Mouse (Mus musculus): Measurements from ENCODE around the gene Pnpla2. TPM values are rescaled to one million over a fixed set of nuclear protein-coding genes. Genes with fewer than 3 reads are reported as not detected.

Pnpla2 gene
- polyA plus RNA-seq, 1 experiment from 2014 or later, result 26.3 TPM

DNA sequence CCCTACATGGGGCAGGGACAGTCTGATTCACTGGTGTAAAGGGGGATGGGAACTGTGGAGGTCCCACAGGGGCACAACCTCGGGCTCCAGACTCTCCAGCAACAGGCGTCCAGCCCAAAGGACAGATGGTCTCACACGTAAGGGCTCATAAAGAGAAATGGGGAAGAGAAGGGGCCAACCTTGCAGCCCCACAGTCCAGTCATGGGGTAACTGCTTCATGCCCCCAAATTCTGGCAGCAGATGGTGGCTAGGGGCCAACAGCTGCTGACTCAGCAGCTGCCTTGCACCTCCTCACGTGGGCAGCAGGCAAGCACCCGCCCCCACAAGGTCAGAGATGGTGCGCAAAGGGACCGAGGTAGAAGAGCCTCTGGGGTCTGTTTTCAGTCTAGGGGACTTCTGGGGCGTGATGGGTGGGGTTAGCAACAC is 22.8 kb upstream of the Pnpla2 start:
- TF ChIP-seq CTCF (IDR thresholded peaks at IDR 0.05; ENCODE audit: low read depth), result no peak
- Histone ChIP-seq H3K4me1 (ENCODE audit: insufficient read depth) (peaks cover 20% of the 10 kb centered on the region; the same call in 1 of the 2 replicates), H3K36me3 (ENCODE audit: insufficient read depth) (peaks cover 35% of the 10 kb centered on the region), H3K4me3 (ENCODE audit: low read depth, low read length) (no peak overlapping the region), H3K9ac (no peak overlapping the region), H3K4me2 (no peak overlapping the region), H3K27ac (ENCODE audit: low read depth) (no peak overlapping the region), H3K9me3 (ENCODE audit: low read depth, low read length) (no peaks in the 10 kb centered on the region), H3K27me3 (ENCODE audit: insufficient read depth, low read length) (no peaks in the 10 kb centered on the region)
- no peak for ATAC-seq (ENCODE audit: insufficient read depth)
- no peak for DNase-seq
- 78% methylated on average over 8 of the region's 8 CpGs for WGBS

GRCm38 (mm10) chr7:141432741-141433516 is 22.1 kb upstream of the Pnpla2 start:
- Histone ChIP-seq H3K4me1 (ENCODE audit: insufficient read depth) (peaks cover 20% of the 10 kb centered on the region; the same call in 1 of the 2 replicates), H3K9me3 (ENCODE audit: low read depth, low read length) (no peaks in the 10 kb centered on the region), H3K36me3 (ENCODE audit: insufficient read depth) (peaks cover 35% of the 10 kb centered on the region), H3K9ac (no peak overlapping the region), H3K27ac (ENCODE audit: low read depth) (no peak overlapping the region), H3K27me3 (ENCODE audit: insufficient read depth, low read length) (no peaks in the 10 kb centered on the region), H3K4me3 (ENCODE audit: low read depth, low read length) (no peak overlapping the region), H3K4me2 (no peak overlapping the region)
- DNase-seq (no peak), ATAC-seq (ENCODE audit: insufficient read depth) (no peak)
- WGBS, result 91% methylated on average over 6 of the region's 6 CpGs
- TF ChIP-seq CTCF (IDR thresholded peaks at IDR 0.05; ENCODE audit: low read depth), result no peak

- no peak for DNase-seq
- Histone ChIP-seq H3K4me1 (ENCODE audit: insufficient read depth) (peaks cover 20% of the 10 kb centered on the region; the same call in 1 of the 2 replicates), H3K36me3 (ENCODE audit: insufficient read depth) (peaks cover 42% of the 10 kb centered on the region), H3K4me3 (ENCODE audit: low read depth, low read length) (peak overlapping the region; percentile 37), H3K9ac (peak overlapping the region; percentile 51), H3K27me3 (ENCODE audit: insufficient read depth, low read length) (no peaks in the 10 kb centered on the region), H3K4me2 (peak overlapping the region; percentile 70), H3K9me3 (ENCODE audit: low read depth, low read length) (no peaks in the 10 kb centered on the region), H3K27ac (ENCODE audit: low read depth) (no peak overlapping the region)
- no peak for ATAC-seq (ENCODE audit: insufficient read depth)
- WGBS, result 66% methylated on average over 15 of the region's 15 CpGs
- TF ChIP-seq CTCF (IDR thresholded peaks at IDR 0.05; ENCODE audit: low read depth), result no peak
These were observed 21.2 kb upstream of the Pnpla2 start for GRCm38 (mm10) chr7:141433517-141434400.

DNA sequence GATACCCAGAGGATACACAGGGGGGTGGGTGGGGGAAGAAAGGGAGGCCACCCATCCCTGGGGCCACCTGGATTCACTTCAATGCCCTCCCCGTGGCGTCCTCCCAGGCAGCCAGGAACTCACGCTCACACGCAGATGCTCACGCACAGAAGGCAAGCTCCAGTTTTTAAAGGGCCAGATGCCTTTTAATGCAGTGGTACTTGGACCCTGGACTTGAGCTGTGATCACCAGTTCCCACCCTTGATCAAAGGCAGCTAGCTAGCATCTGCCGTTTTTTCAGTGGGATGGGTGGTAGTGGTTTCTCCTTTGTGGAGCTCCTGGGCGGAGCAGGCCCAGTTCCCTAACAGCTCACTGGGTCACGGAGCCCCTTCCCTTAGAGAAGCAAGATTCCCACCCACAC is 20.5 kb upstream of the Pnpla2 start:
- no peak overlapping the region; the same call in 1 of the 2 replicates for H3K27ac ChIP-seq (ENCODE audit: low read depth)
- peak overlapping the region; percentile 70 for H3K4me2 ChIP-seq
- peaks cover 20% of the 10 kb centered on the region; the same call in 1 of the 2 replicates for H3K4me1 ChIP-seq (ENCODE audit: insufficient read depth)
- no peaks in the 10 kb centered on the region for H3K27me3 ChIP-seq (ENCODE audit: insufficient read depth, low read length)
- peak overlapping the region; percentile 37 for H3K4me3 ChIP-seq (ENCODE audit: low read depth, low read length)
- peak; percentile 72 for DNase-seq
- WGBS, result 13% methylated on average over 8 of the region's 8 CpGs
- TF ChIP-seq CTCF (IDR thresholded peaks at IDR 0.05; ENCODE audit: low read depth), result no peak
- H3K9ac ChIP-seq, result peak overlapping the region; percentile 51
- peaks cover 50% of the 10 kb centered on the region for H3K36me3 ChIP-seq (ENCODE audit: insufficient read depth)
- no peaks in the 10 kb centered on the region for H3K9me3 ChIP-seq (ENCODE audit: low read depth, low read length)
- ATAC-seq (ENCODE audit: insufficient read depth), result no peak

GRCm38 (mm10) chr7:141435129-141435855 is 19.7 kb upstream of the Pnpla2 start:
- H3K36me3 ChIP-seq (ENCODE audit: insufficient read depth), result peaks cover 56% of the 10 kb centered on the region
- DNase-seq, result peak; percentile 73
- peak overlapping the region; percentile 51 for H3K9ac ChIP-seq

DNA sequence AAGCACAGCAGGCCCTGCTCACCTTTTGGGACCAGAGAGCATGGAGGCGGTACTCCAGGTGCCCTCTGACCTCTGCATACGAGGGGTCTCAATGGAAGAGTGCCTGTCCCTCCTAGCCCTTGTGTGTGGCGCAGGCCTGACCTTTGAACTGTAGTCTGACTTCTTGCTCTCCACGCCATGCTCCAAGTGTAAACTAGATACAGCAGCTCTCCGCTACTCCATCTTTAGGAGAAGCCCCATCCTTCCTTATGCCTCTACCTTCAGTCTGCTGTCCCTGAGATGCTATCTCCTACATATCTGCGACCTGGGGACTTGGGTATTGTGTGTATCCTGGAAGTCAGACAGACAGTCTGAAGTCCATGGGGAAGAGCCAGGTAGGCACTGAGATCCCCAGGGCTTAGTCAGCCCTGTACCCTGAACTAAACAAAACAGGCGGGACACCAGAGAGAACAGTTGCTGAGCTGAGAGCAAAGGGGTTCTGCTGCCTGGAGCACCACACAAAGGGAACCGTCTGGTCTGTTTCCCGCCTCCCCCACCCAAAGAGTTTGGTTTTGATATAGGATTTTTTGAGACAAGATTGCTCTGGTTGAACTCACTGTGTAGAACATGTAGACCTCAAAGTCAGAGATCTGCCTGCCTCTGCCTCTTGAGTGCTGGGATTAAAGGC is 19.0 kb upstream of the Pnpla2 start:
- TF ChIP-seq CTCF (IDR thresholded peaks at IDR 0.05; ENCODE audit: low read depth), result no peak
- WGBS, result 79% methylated on average over 9 of the region's 9 CpGs
- H3K4me2 ChIP-seq, result peak overlapping the region; percentile 96
- peaks cover 55% of the 10 kb centered on the region for H3K36me3 ChIP-seq (ENCODE audit: insufficient read depth)
- H3K27me3 ChIP-seq (ENCODE audit: insufficient read depth, low read length), result no peaks in the 10 kb centered on the region
- H3K4me1 ChIP-seq (ENCODE audit: insufficient read depth), result peaks cover 20% of the 10 kb centered on the region; the same call in 1 of the 2 replicates
- H3K27ac ChIP-seq (ENCODE audit: low read depth), result no peak overlapping the region
- ATAC-seq (ENCODE audit: insufficient read depth) (no peak), DNase-seq (no peak)
- H3K9me3 ChIP-seq (ENCODE audit: low read depth, low read length), result no peaks in the 10 kb centered on the region
- H3K9ac ChIP-seq, result no peak overlapping the region
- peak overlapping the region; percentile 70; the same call in 1 of the 2 replicates for H3K4me3 ChIP-seq (ENCODE audit: low read depth, low read length)

More at GRCm38 (mm10) chr7:141435129-141435855, 19.7 kb upstream of the Pnpla2 start:
- Histone ChIP-seq H3K4me1 (ENCODE audit: insufficient read depth) (peaks cover 20% of the 10 kb centered on the region; the same call in 1 of the 2 replicates), H3K4me3 (ENCODE audit: low read depth, low read length) (peak overlapping the region; percentile 37), H3K9me3 (ENCODE audit: low read depth, low read length) (no peaks in the 10 kb centered on the region), H3K4me2 (peak overlapping the region; percentile 70), H3K27me3 (ENCODE audit: insufficient read depth, low read length) (no peaks in the 10 kb centered on the region), H3K27ac (ENCODE audit: low read depth) (no peak overlapping the region)
- no peak for TF ChIP-seq CTCF (IDR thresholded peaks at IDR 0.05; ENCODE audit: low read depth)
- peak; percentile 26 for ATAC-seq (ENCODE audit: insufficient read depth)
- WGBS, result 4% methylated on average over 17 of the region's 17 CpGs

Measured in lung, embryonic 14.5 days (tissue).